ENCODE assay signal across 15 mouse cellular contexts in genomic region chr10:61447581-61448353, GRCm38 (mm10). TPM values are rescaled to one million over a fixed set of nuclear protein-coding genes. Genes with fewer than 3 reads are reported as not detected.
DNase-seq lines count a peak whose midpoint lies in the region; ATAC-seq and TF ChIP-seq lines count a peak whose summit lies in the region.
"Had no signal": no experiment of that assay in that cellular context is flagged by ENCODE, and none has a peak within 500 bp of the region (broad histone marks: within the 10 kb centered on the region; RNA-seq: fewer than 3 reads in every experiment).

No protein-coding gene starts in this region.

- no peak overlapping the region for H3K4me2 ChIP-seq in heart, embryonic 12.5 days
- H3K4me2 ChIP-seq in liver, embryonic 14.5 days (ENCODE audit: low read depth) = peak overlapping the region; percentile 4; the same call in 1 of the 2 replicates
- H3K4me2 ChIP-seq: embryonic facial prominence, embryonic 13.5 days; forebrain, embryonic 12.5 days had no signal

- TF ChIP-seq CTCF in layer of hippocampus, adult 2 months (conservative IDR thresholded peaks at IDR 0.05) = no peak
- no peak for TF ChIP-seq CTCF in liver, embryonic 14.5 days (IDR thresholded peaks at IDR 0.05; ENCODE audit: low read depth)

- WGBS in heart, embryonic 12.5 days = 83% methylated on average over 10 of the region's 10 CpGs
- 80% methylated on average over 10 of the region's 10 CpGs for WGBS in liver, embryonic 14.5 days (ENCODE audit: insufficient replicate concordance)

- no peak overlapping the region for H3K4me3 ChIP-seq in heart, embryonic 12.5 days
- no peak overlapping the region for H3K4me3 ChIP-seq in layer of hippocampus, adult 2 months
- no peak overlapping the region for H3K4me3 ChIP-seq in liver, embryonic 14.5 days (ENCODE audit: insufficient read depth in 1 of 2, low read depth in 2 of 2, low read length in 2 of 2)
- H3K4me3 ChIP-seq: embryonic facial prominence, embryonic 13.5 days; forebrain, embryonic 12.5 days had no signal

- no peak for TF ChIP-seq EP300 in liver, embryonic 14.5 days (IDR thresholded peaks at IDR 0.05; ENCODE audit: low read depth)

- H3K36me3 ChIP-seq in heart, embryonic 12.5 days = peaks cover 22% of the 10 kb centered on the region
- peaks cover 21% of the 10 kb centered on the region for H3K36me3 ChIP-seq in liver, embryonic 14.5 days (replicated peaks; ENCODE audit: control insufficient read depth, insufficient read depth, low read depth)

- H3K9me3 ChIP-seq in heart, embryonic 12.5 days (replicated peaks) = no peaks in the 10 kb centered on the region
- H3K9me3 ChIP-seq in liver, embryonic 14.5 days (ENCODE audit: control insufficient read depth, low read length) = no peaks in the 10 kb centered on the region
- H3K9me3 ChIP-seq: embryonic facial prominence, embryonic 13.5 days; forebrain, embryonic 12.5 days had no signal

- H3K27ac ChIP-seq in heart, embryonic 12.5 days (ENCODE audit: poor library complexity, severe bottlenecking) = no peak overlapping the region
- H3K27ac ChIP-seq in layer of hippocampus, adult 2 months = peak overlapping the region; percentile 24; the same call in 1 of the 2 replicates
- H3K27ac ChIP-seq in liver, embryonic 14.5 days = no peak overlapping the region
- H3K27ac ChIP-seq: embryonic facial prominence, embryonic 13.5 days; forebrain, embryonic 12.5 days; macrophage had no signal

- no peak for ATAC-seq in heart, embryonic 12.5 days (ENCODE audit: insufficient number of reproducible peaks, low FRiP score)
- no peak for ATAC-seq in liver, embryonic 14.5 days (ENCODE audit: insufficient read depth)
- no peak for ATAC-seq in monocyte, adult 5-6 weeks (replicated peaks; ENCODE audit: insufficient number of reproducible peaks, low FRiP score, low TSS enrichment, poor library complexity, severe bottlenecking)

- no peak overlapping the region for H3K9ac ChIP-seq in heart, embryonic 12.5 days
- no peak overlapping the region for H3K9ac ChIP-seq in liver, embryonic 14.5 days (replicated peaks)
- H3K9ac ChIP-seq: embryonic facial prominence, embryonic 13.5 days; forebrain, embryonic 12.5 days had no signal

- no peaks in the 10 kb centered on the region for H3K27me3 ChIP-seq in heart, embryonic 12.5 days (replicated peaks)
- H3K27me3 ChIP-seq in liver, embryonic 14.5 days (ENCODE audit: control insufficient read depth, insufficient read depth, low read length) = no peaks in the 10 kb centered on the region
- H3K27me3 ChIP-seq: embryonic facial prominence, embryonic 13.5 days; forebrain, embryonic 12.5 days had no signal

- peaks cover 83% of the 10 kb centered on the region for H3K4me1 ChIP-seq in heart, embryonic 12.5 days (replicated peaks)
- peaks cover 16 to 42% of the 10 kb centered on the region in 2 experiments for H3K4me1 ChIP-seq in liver, embryonic 14.5 days (replicated peaks; ENCODE audit: control insufficient read depth in 2 of 2, insufficient read depth in 2 of 2, low read length in 1 of 2)

- peak; percentile 56 to 65 for DNase-seq in heart, adult 18-20 months
- no peak for DNase-seq in layer of hippocampus, adult 2 months (ENCODE audit: low spot score in 2 of 2)
- no peak for DNase-seq in layer of hippocampus, adult 9-11 months
- DNase-seq in adipocyte (ENCODE audit: low spot score) = peak; percentile 24
- DNase-seq in liver, embryonic 14.5 days (ENCODE audit: low read depth in 3 of 3, low spot score in 3 of 3) = no peak
- DNase-seq: adrenal gland, adult 8-10 months; cerebellum, postnatal 36 days; gastrocnemius, postnatal 10 days; kidney, postnatal 4 days; thymus, postnatal 25 days had no signal

RNA-seq across cellular contexts. Expression of gene Eif4ebp2, which starts 4.7 kb away (rescaled TPM):
- 10 to 100 TPM; 63.9 to 82.2 TPM for total RNA-seq in heart, adult 18-20 months (2021)
- 49.7 and 52.7 TPM in 2 replicates for polyA plus RNA-seq in heart, embryonic 12.5 days (2016; fragmentation: Nextera tagmentation; extraction: Ambion mirVana)
- 10 to 100 TPM; 47.6 to 57.0 TPM for total RNA-seq in layer of hippocampus, adult 2 months (2021)
- polyA plus RNA-seq in liver, embryonic 14.5 days (2012; rRNA removed) = 17.6 and 23.1 TPM in 2 replicates
- 24.3 and 25.3 TPM in 2 replicates for polyA plus RNA-seq in liver, embryonic 14.5 days (2014; fragmentation: Nextera tagmentation; extraction: Ambion mirVana)
- total RNA-seq in monocyte, adult 5-6 weeks (2017) = 9.4 to 20.7 TPM (median 11.8 TPM) in 3 replicates

RNA-seq across cellular contexts. Expression of gene Lrrc20, which starts 27.8 kb away (rescaled TPM):
- total RNA-seq in heart, adult 18-20 months (2021) = 10 to 100 TPM; 32.8 to 39.8 TPM
- polyA plus RNA-seq in heart, embryonic 12.5 days (2016; fragmentation: Nextera tagmentation; extraction: Ambion mirVana) = 12.6 and 13.3 TPM in 2 replicates
- total RNA-seq in layer of hippocampus, adult 2 months (2021) = 10 to 100 TPM; 21.4 to 24.4 TPM
- polyA plus RNA-seq in liver, embryonic 14.5 days (2012; rRNA removed) = 6.2 and 6.4 TPM in 2 replicates
- polyA plus RNA-seq in liver, embryonic 14.5 days (2014; fragmentation: Nextera tagmentation; extraction: Ambion mirVana) = 6.1 and 7.7 TPM in 2 replicates
- total RNA-seq in monocyte, adult 5-6 weeks (2017) = 2.1 to 4.9 TPM (median 3.3 TPM) in 3 replicates

RNA-seq across cellular contexts. Expression of gene Nodal, which starts 30.0 kb away (rescaled TPM):
- total RNA-seq in heart, adult 18-20 months (2021) = not detected
- polyA plus RNA-seq in heart, embryonic 12.5 days (2016; fragmentation: Nextera tagmentation; extraction: Ambion mirVana) = not detected in 2 replicates
- under 1 TPM; 0.23 to 0.27 TPM for total RNA-seq in layer of hippocampus, adult 2 months (2021)
- polyA plus RNA-seq in liver, embryonic 14.5 days (2012; rRNA removed) = 0.58 and 0.64 TPM in 2 replicates
- 0.57 and 0.72 TPM in 2 replicates for polyA plus RNA-seq in liver, embryonic 14.5 days (2014; fragmentation: Nextera tagmentation; extraction: Ambion mirVana)
- total RNA-seq in monocyte, adult 5-6 weeks (2017) = 0.49 TPM in 1 of 3 replicates, not detected in the others
- total RNA-seq: adrenal gland, adult 8-10 months had no signal
- polyA plus RNA-seq: forebrain, embryonic 12.5 days; macrophage had no signal

Comparison
In these comparisons a context has a peak if more than half of its experiments do, and no peak if none do; other contexts are left out.
1. DNase-seq: peak in heart, adult 18-20 months (2 of 2) and adipocyte (single experiment); none in layer of hippocampus, adult 2 months (0 of 2), layer of hippocampus, adult 9-11 months (single experiment) and liver, embryonic 14.5 days (0 of 3).